Mouse (Mus musculus): ENCODE results near the gene Hist2h2ac.

Gene Hist2h2ac

GRCm38 (mm10) chr3:96228828-96229227 lies 8.1 kb upstream of the Hist2h2ac start:
- no peak for DNase-seq (ENCODE audit: low spot score)

GRCm38 (mm10) chr3:96226695-96227648 lies 6.3 kb upstream of the Hist2h2ac start:
- DNase-seq (ENCODE audit: low spot score): no peak

GRCm38 (mm10) chr3:96225421-96225820 lies 4.7 kb upstream of the Hist2h2ac start:
- DNase-seq (ENCODE audit: low spot score): no peak

- no peak for DNase-seq (ENCODE audit: low spot score)
Observed at GRCm38 (mm10) chr3:96222774-96223173, 2.1 kb upstream of the Hist2h2ac start.

GRCm38 (mm10) chr3:96221640-96222038 lies 959 bp upstream of the Hist2h2ac start:
- peak; percentile 13 for DNase-seq (ENCODE audit: low spot score)

GRCm38 (mm10) chr3:96220131-96220764 lies 432 bp downstream of the Hist2h2ac start:
- DNase-seq (ENCODE audit: low spot score): peak; percentile 60

- DNase-seq (ENCODE audit: low spot score): peak; percentile 87
Observed at GRCm38 (mm10) chr3:96219661-96220130, 984 bp downstream of the Hist2h2ac start, which contains the start of the genes Bola1 and Hist2h2ab. Gene Bola1 (minus strand): TSS chr3:96219709. Gene Hist2h2ab (plus strand): TSS chr3:96219865.

- DNase-seq (ENCODE audit: low spot score): peak; percentile 71
Observed at GRCm38 (mm10) chr3:96219191-96219641, 1.5 kb downstream of the Hist2h2ac start.

- no peak for DNase-seq (ENCODE audit: low spot score)
Observed at GRCm38 (mm10) chr3:96209242-96209641, 11.4 kb downstream of the Hist2h2ac start.

- DNase-seq (ENCODE audit: low spot score): no peak
Observed at GRCm38 (mm10) chr3:96207819-96208218, 12.9 kb downstream of the Hist2h2ac start.

- DNase-seq (ENCODE audit: low spot score): no peak
Observed at GRCm38 (mm10) chr3:96199731-96200130, 20.9 kb downstream of the Hist2h2ac start.

GRCm38 (mm10) chr3:96198601-96199251 lies 22.0 kb downstream of the Hist2h2ac start:
- DNase-seq (ENCODE audit: low spot score): peak; percentile 13

- peak; percentile 59 for DNase-seq (ENCODE audit: low spot score)
Observed at GRCm38 (mm10) chr3:96198181-96198580, 22.5 kb downstream of the Hist2h2ac start.

- peak; percentile 89 for DNase-seq (ENCODE audit: low spot score)
Observed at GRCm38 (mm10) chr3:96197129-96197749, 23.4 kb downstream of the Hist2h2ac start.

GRCm38 (mm10) chr3:96196437-96197128 lies 24.1 kb downstream of the Hist2h2ac start:
- DNase-seq (ENCODE audit: low spot score): no peak

GRCm38 (mm10) chr3:96195616-96196313 lies 24.9 kb downstream of the Hist2h2ac start:
- DNase-seq (ENCODE audit: low spot score): no peak

- no peak for DNase-seq (ENCODE audit: low spot score)
Observed at GRCm38 (mm10) chr3:96194966-96195365, 25.7 kb downstream of the Hist2h2ac start.

GRCm38 (mm10) chr3:96192977-96193376 lies 27.7 kb downstream of the Hist2h2ac start:
- DNase-seq (ENCODE audit: low spot score): no peak

GRCm38 (mm10) chr3:96182382-96182776 lies 38.3 kb downstream of the Hist2h2ac start:
- DNase-seq (ENCODE audit: low spot score): no peak

Data from yolk sac, embryonic 10.5 days (tissue).